Mouse (Mus musculus): Measurements from ENCODE around the gene Cyfip1. TPM values are rescaled to one million over a fixed set of nuclear protein-coding genes. Genes with fewer than 3 reads are reported as not detected.

Gene Cyfip1
- polyA plus RNA-seq, 1 experiment = 28.5 TPM

- TF ChIP-seq POLR2A (IDR thresholded peaks at IDR 0.05; ENCODE audit: low read depth, low read length) (peak; percentile 58), CTCF (conservative IDR thresholded peaks at IDR 0.05; ENCODE audit: insufficient read depth, insufficient read length, low read depth, low read length) (no peak)
- WGBS = under 1% methylated on average over 70 of the region's 70 CpGs
- Histone ChIP-seq H3K4me3 (ENCODE audit: insufficient read depth, low read depth, low read length) (peak within 1 kb of the TSS; percentile 91), H3K27ac (ENCODE audit: insufficient read depth, low read depth, low read length) (peak within 1 kb of the TSS; percentile 94), H3K36me3 (ENCODE audit: control insufficient read depth, insufficient read depth, low read length) (no peaks in the 10 kb centered on the region), H3K27me3 (replicated peaks; ENCODE audit: control insufficient read depth, insufficient read depth, low read length) (no peaks in the 10 kb centered on the region), H3K4me1 (ENCODE audit: control insufficient read depth, insufficient read depth, low read length) (peaks cover 3% of the 10 kb centered on the region; the same call in 1 of the 2 replicates)
- peak; percentile 95 for DNase-seq
Measured at GRCm38 (mm10) chr7:55962004-55962908, 120.7 kb downstream of the Cyfip1 start, which contains the start of gene Nipa2. Gene Nipa2, minus strand, starts transcription at chr7:55962476.

GRCm38 (mm10) chr7:55966866-55967460 lies 125.4 kb downstream of the Cyfip1 start:
- WGBS = 34% methylated on average over 3 of the region's 3 CpGs
- H3K27ac ChIP-seq (ENCODE audit: insufficient read depth, low read depth, low read length) = no peak overlapping the region
- DNase-seq = peak; percentile 13
- TF ChIP-seq CTCF (conservative IDR thresholded peaks at IDR 0.05; ENCODE audit: insufficient read depth, insufficient read length, low read depth, low read length) = no peak
- TF ChIP-seq POLR2A (IDR thresholded peaks at IDR 0.05; ENCODE audit: low read depth, low read length) = no peak
- no peaks in the 10 kb centered on the region for H3K36me3 ChIP-seq (ENCODE audit: control insufficient read depth, insufficient read depth, low read length)
- H3K4me3 ChIP-seq (ENCODE audit: insufficient read depth, low read depth, low read length) = no peak overlapping the region
- H3K4me1 ChIP-seq (ENCODE audit: control insufficient read depth, insufficient read depth, low read length) = peaks cover 5% of the 10 kb centered on the region; the same call in 1 of the 2 replicates
- H3K27me3 ChIP-seq (replicated peaks; ENCODE audit: control insufficient read depth, insufficient read depth, low read length) = no peaks in the 10 kb centered on the region

DNA sequence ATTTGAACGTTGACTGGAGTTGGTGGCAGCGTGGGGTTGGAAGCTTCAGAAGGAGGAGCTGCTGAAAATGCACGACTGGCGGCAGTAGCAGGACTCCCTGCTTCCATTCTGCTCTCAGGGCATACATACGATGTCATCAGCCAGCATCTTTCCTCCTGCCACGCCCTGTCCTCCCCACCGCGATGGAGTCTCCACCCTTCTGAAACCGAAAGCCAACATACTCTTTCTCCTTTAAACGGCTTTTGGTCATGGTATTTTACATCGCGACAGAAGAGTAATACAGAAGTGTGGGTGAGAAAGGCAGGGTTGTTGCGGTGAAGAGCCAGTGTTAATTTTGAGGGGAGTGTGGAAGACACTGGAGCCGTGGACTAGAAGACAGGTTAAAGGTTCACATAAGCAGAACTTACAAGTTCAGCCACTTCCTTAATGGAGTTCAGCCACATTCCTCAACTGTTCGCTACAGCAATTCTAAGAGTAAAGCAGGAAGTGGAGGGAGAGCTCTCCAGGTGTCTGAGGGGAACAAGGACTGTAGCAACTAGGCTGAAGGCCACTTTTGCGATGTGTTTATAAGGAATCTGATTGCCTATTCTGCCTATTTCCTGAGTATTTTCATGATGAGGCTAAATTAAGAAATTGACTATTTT lies 126.8 kb downstream of the Cyfip1 start:
- peak overlapping the region; percentile 38 for H3K4me3 ChIP-seq (ENCODE audit: insufficient read depth, low read depth, low read length)
- WGBS = 36% methylated on average over 16 of the region's 16 CpGs
- no peaks in the 10 kb centered on the region for H3K27me3 ChIP-seq (replicated peaks; ENCODE audit: control insufficient read depth, insufficient read depth, low read length)
- peaks cover 3% of the 10 kb centered on the region; the same call in 1 of the 2 replicates for H3K4me1 ChIP-seq (ENCODE audit: control insufficient read depth, insufficient read depth, low read length)
- no peaks in the 10 kb centered on the region for H3K36me3 ChIP-seq (ENCODE audit: control insufficient read depth, insufficient read depth, low read length)
- DNase-seq = no peak
- no peak overlapping the region for H3K27ac ChIP-seq (ENCODE audit: insufficient read depth, low read depth, low read length)
- no peak for TF ChIP-seq CTCF (conservative IDR thresholded peaks at IDR 0.05; ENCODE audit: insufficient read depth, insufficient read length, low read depth, low read length)
- TF ChIP-seq POLR2A (IDR thresholded peaks at IDR 0.05; ENCODE audit: low read depth, low read length) = no peak

DNA sequence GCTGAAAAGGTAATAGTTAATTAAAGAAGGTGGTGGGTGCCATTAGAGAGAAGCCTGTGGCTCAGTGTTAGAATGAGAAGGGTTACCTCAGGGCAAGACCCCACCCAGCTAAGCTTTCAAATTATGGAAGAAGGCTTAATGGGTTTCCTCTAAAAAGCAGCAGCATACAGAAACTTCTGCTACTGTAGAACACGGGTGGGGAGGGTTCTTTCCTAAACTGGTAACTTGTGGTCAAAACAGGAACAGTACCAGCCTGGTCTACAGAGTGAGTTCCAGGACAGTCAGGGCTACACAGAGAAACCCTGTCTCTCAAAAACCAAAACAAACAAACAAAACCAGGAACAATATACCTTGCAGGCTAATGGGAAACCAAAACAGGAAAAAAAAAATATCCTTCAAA lies 127.9 kb downstream of the Cyfip1 start:
- H3K36me3 ChIP-seq (ENCODE audit: control insufficient read depth, insufficient read depth, low read length) = no peaks in the 10 kb centered on the region
- WGBS = 73% methylated on average over 1 of the region's 1 CpGs
- TF ChIP-seq CTCF (conservative IDR thresholded peaks at IDR 0.05; ENCODE audit: insufficient read depth, insufficient read length, low read depth, low read length) (no peak), POLR2A (IDR thresholded peaks at IDR 0.05; ENCODE audit: low read depth, low read length) (no peak)
- H3K4me1 ChIP-seq (ENCODE audit: control insufficient read depth, insufficient read depth, low read length) = peaks cover 3% of the 10 kb centered on the region; the same call in 1 of the 2 replicates
- DNase-seq = no peak
- H3K27me3 ChIP-seq (replicated peaks; ENCODE audit: control insufficient read depth, insufficient read depth, low read length) = no peaks in the 10 kb centered on the region
- no peak overlapping the region for H3K4me3 ChIP-seq (ENCODE audit: insufficient read depth, low read depth, low read length)
- H3K27ac ChIP-seq (ENCODE audit: insufficient read depth, low read depth, low read length) = no peak overlapping the region

DNA sequence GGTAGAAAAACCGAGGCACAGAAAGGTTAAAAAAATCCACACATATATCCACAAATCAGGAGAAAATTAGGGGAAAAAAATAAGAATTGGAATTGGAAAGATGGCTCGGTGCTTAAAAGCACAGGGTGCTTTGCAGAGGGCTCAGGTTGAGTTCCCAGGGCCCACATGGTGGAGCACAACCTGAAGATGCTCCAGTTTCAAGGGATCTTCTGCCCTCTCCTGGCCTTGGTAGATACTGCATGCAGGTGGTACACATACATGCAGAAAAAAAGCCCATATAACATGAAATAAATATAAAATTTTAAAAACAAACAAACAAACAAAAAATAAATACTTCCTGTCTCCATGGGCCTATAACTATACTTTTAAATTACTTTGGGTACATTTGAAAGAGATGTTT lies 132.9 kb downstream of the Cyfip1 start:
- no peaks in the 10 kb centered on the region for H3K27me3 ChIP-seq (replicated peaks; ENCODE audit: control insufficient read depth, insufficient read depth, low read length)
- no peak for DNase-seq
- H3K27ac ChIP-seq (ENCODE audit: insufficient read depth, low read depth, low read length) = no peak overlapping the region
- H3K36me3 ChIP-seq (ENCODE audit: control insufficient read depth, insufficient read depth, low read length) = no peaks in the 10 kb centered on the region; the same call in 1 of the 2 replicates
- H3K4me1 ChIP-seq (ENCODE audit: control insufficient read depth, insufficient read depth, low read length) = no peaks in the 10 kb centered on the region
- no peak overlapping the region for H3K4me3 ChIP-seq (ENCODE audit: insufficient read depth, low read depth, low read length)
- TF ChIP-seq CTCF (conservative IDR thresholded peaks at IDR 0.05; ENCODE audit: insufficient read depth, insufficient read length, low read depth, low read length) = peak; percentile 14; the same call in 1 of the 2 replicates
- TF ChIP-seq POLR2A (IDR thresholded peaks at IDR 0.05; ENCODE audit: low read depth, low read length) = no peak
- WGBS = 99% methylated on average over 2 of the region's 2 CpGs

GRCm38 (mm10) chr7:55981511-55981910 lies 140.0 kb downstream of the Cyfip1 start:
- Histone ChIP-seq H3K4me3 (ENCODE audit: insufficient read depth, low read depth, low read length) (no peak overlapping the region), H3K4me1 (ENCODE audit: control insufficient read depth, insufficient read depth, low read length) (no peaks in the 10 kb centered on the region; the same call in 1 of the 2 replicates), H3K27me3 (replicated peaks; ENCODE audit: control insufficient read depth, insufficient read depth, low read length) (no peaks in the 10 kb centered on the region), H3K27ac (ENCODE audit: insufficient read depth, low read depth, low read length) (no peak overlapping the region), H3K36me3 (ENCODE audit: control insufficient read depth, insufficient read depth, low read length) (no peaks in the 10 kb centered on the region; the same call in 1 of the 2 replicates)
- no peak for DNase-seq
- no peak for TF ChIP-seq POLR2A (IDR thresholded peaks at IDR 0.05; ENCODE audit: low read depth, low read length)
- 93% methylated on average over 2 of the region's 2 CpGs for WGBS

Other genes with a start within 250 kb of the Cyfip1 start
- 1.2 and 5.0 TPM in 2 replicates for gene Siglech, start 73.6 kb upstream of the Cyfip1 start, polyA plus RNA-seq (2012; rRNA removed)
- gene Tubgcp5, start 47.6 kb upstream of the Cyfip1 start, polyA plus RNA-seq (2012; rRNA removed) = 2.3 and 3.4 TPM in 2 replicates
- gene Nipa2, start 120.7 kb downstream of the Cyfip1 start, polyA plus RNA-seq (2012; rRNA removed) = 7.7 and 10.3 TPM in 2 replicates
- gene Nipa1, start 178.2 kb downstream of the Cyfip1 start, polyA plus RNA-seq (2012; rRNA removed) = 3.6 and 4.5 TPM in 2 replicates
- gene Herc2, start 208.5 kb downstream of the Cyfip1 start, polyA plus RNA-seq (2012; rRNA removed) = 16.1 and 19.0 TPM in 2 replicates